Mouse (Mus musculus) MEL (cell line): ENCODE measurements around the gene Elavl4. TPM values are rescaled to one million over a fixed set of nuclear protein-coding genes. Genes with fewer than 3 reads are reported as not detected.

Experiments
- DNase-seq: peaks from one replicate; pipeline ENCODE4 v3.0.0; 2011; ENCODE audit warnings: low read depth, low spot score
- H3K27ac ChIP-seq: 2 replicates; pipeline ENCODE4 v1.5.1; 2012; ENCODE audit warnings: low read depth, mild to moderate bottlenecking, control low read depth, low read length, moderate library complexity; ENCODE audit not compliant: control insufficient read depth
- H3K27me3 ChIP-seq, 2 experiments: fragments of 150-350 bp in 1 of 2; sonication (generic) in 1 of 2; 2 replicates each; pipeline ENCODE4 v1.6.1; 2012; ENCODE audit warnings: low read length in 2 of 2, mild to moderate bottlenecking in 2 of 2, improper control_type of control experiment in 1 of 2, moderate library complexity in 1 of 2; ENCODE audit not compliant: insufficient read depth in 2 of 2, control insufficient read depth in 1 of 2
- H3K36me3 ChIP-seq, 2 experiments: 2 replicates each; pipeline ENCODE4 v1.6.1; 2012 to 2014; ENCODE audit warnings: low read length in 2 of 2, improper control_type of control experiment in 1 of 2, inconsistent platforms in 1 of 2, mild to moderate bottlenecking in 1 of 2; ENCODE audit not compliant: insufficient read depth in 2 of 2, control insufficient read depth in 1 of 2
- H3K4me1 ChIP-seq, 2 experiments: fragments of 150-350 bp in 1 of 2; sonication (generic) in 1 of 2; 2 replicates each; pipeline ENCODE4 v1.6.1; 2012; ENCODE audit warnings: low read length in 2 of 2, improper control_type of control experiment in 1 of 2, mild to moderate bottlenecking in 1 of 2; ENCODE audit not compliant: insufficient read depth in 2 of 2, control insufficient read depth in 1 of 2
- H3K4me3 ChIP-seq, 2 experiments: fragments of 150-350 bp in 1 of 2; sonication (generic) in 1 of 2; 2 replicates each; pipeline ENCODE4 v1.5.1; 2012; ENCODE audit warnings: low read depth in 2 of 2, low read length in 2 of 2, mild to moderate bottlenecking in 2 of 2, moderate library complexity in 2 of 2, control low read depth in 1 of 2, improper control_type of control experiment in 1 of 2; ENCODE audit not compliant: control insufficient read depth in 1 of 2, insufficient read depth in 1 of 2
- H3K79me2 ChIP-seq: 2 replicates; pipeline ENCODE4 v1.6.1; 2012; ENCODE audit warnings: mild to moderate bottlenecking, low read length, moderate library complexity; ENCODE audit not compliant: control insufficient read depth, poor library complexity, insufficient read depth
- H3K9ac ChIP-seq: 2 replicates; pipeline ENCODE4 v1.6.1; 2012; ENCODE audit warnings: low read depth, mild to moderate bottlenecking, control low read depth, low read length, moderate library complexity; ENCODE audit not compliant: control insufficient read depth, poor library complexity, severe bottlenecking
- H3K9me3 ChIP-seq: fragments of 150-350 bp; sonication (generic); replicated peaks from 2 replicates; pipeline ENCODE4 v1.6.1; 2012; ENCODE audit warnings: mild to moderate bottlenecking, low read length, improper control_type of control experiment, moderate library complexity; ENCODE audit not compliant: insufficient read depth
- ELF1 ChIP-seq: IDR thresholded peaks from 2 replicates; pipeline ENCODE4 v1.6.1; 2014; ENCODE audit warnings: low read depth, mild to moderate bottlenecking, inconsistent platforms, low read length, improper control_type of control experiment, moderate library complexity
- EP300 ChIP-seq, 2 experiments: IDR thresholded peaks; 2 replicates each; pipeline ENCODE4 v1.6.1; 2011; ENCODE audit warnings: improper control_type of control experiment in 2 of 2, low read length in 2 of 2, low read depth in 1 of 2, mild to moderate bottlenecking in 1 of 2
- HCFC1 ChIP-seq: IDR thresholded peaks from 2 replicates; pipeline ENCODE4 v1.6.1; 2012; ENCODE audit warnings: low read depth, mild to moderate bottlenecking, inconsistent platforms, low read length, improper control_type of control experiment, moderate library complexity
- KAT2A ChIP-seq: conservative IDR thresholded peaks from 2 replicates; pipeline ENCODE4 v1.6.1; 2012; ENCODE audit warnings: low read depth, low read length, improper control_type of control experiment, inconsistent platforms
- MAX ChIP-seq: IDR thresholded peaks from 2 replicates; pipeline ENCODE4 v1.6.1; 2011; ENCODE audit warnings: low read length, improper control_type of control experiment
- MYC ChIP-seq: IDR thresholded peaks from 2 replicates; pipeline ENCODE4 v1.6.1; 2011; ENCODE audit warnings: low read depth, mild to moderate bottlenecking, low read length, improper control_type of control experiment, moderate library complexity
- NRF1 ChIP-seq: IDR thresholded peaks from 2 replicates; pipeline ENCODE4 v1.6.1; 2014; ENCODE audit warnings: low read depth, mild to moderate bottlenecking, inconsistent platforms, low read length, improper control_type of control experiment, moderate library complexity; ENCODE audit not compliant: poor library complexity, insufficient read depth, severe bottlenecking
- POLR2AphosphoS5 ChIP-seq: IDR thresholded peaks from 2 replicates; pipeline ENCODE4 v1.6.1; 2012; ENCODE audit warnings: low read depth, borderline replicate concordance, mild to moderate bottlenecking, inconsistent platforms, low read length, moderate library complexity, mixed read lengths
- RAD21 ChIP-seq: IDR thresholded peaks from 2 replicates; pipeline ENCODE4 v1.6.1; 2011; ENCODE audit warnings: mild to moderate bottlenecking, low read depth, low read length, improper control_type of control experiment
- SIN3A ChIP-seq: IDR thresholded peaks from 2 replicates; pipeline ENCODE4 v1.6.1; 2012; ENCODE audit warnings: low read length, improper control_type of control experiment, inconsistent platforms
- SMC3 ChIP-seq: IDR thresholded peaks from 2 replicates; pipeline ENCODE4 v1.6.1; 2011; ENCODE audit warnings: low read depth, low read length, improper control_type of control experiment
- ZC3H11A ChIP-seq: IDR thresholded peaks from 2 replicates; pipeline ENCODE4 v1.6.1; 2012; ENCODE audit warnings: low read depth, mild to moderate bottlenecking, inconsistent platforms, low read length, improper control_type of control experiment
- polyA plus RNA-seq, 2 experiments: library from polyadenylated mRNA; stranded (reverse) in 1 of 2; unstranded in 1 of 2; fragments of >175 nt in 1 of 2; fragments of >200 nt in 1 of 2; gene quantifications; 2 replicates each; pipeline versions ENCODE4 v1.2.1 to v1.2.4; 2012; ENCODE audit warnings: low replicate concordance in 2 of 2, low read depth in 1 of 2; ENCODE audit not compliant: insufficient read length in 2 of 2, insufficient read depth in 1 of 2, missing spikeins in 1 of 2
- total RNA-seq: library from RNA; depleted of rRNA; stranded (reverse); fragments of 300-350 nt; gene quantifications from 2 replicates; pipeline ENCODE4 v1.2.3, GENCODE M21; 2012; rRNA removed

Gene Elavl4
- not detected in 2 replicates for total RNA-seq
- not detected for polyA plus RNA-seq

DNA sequence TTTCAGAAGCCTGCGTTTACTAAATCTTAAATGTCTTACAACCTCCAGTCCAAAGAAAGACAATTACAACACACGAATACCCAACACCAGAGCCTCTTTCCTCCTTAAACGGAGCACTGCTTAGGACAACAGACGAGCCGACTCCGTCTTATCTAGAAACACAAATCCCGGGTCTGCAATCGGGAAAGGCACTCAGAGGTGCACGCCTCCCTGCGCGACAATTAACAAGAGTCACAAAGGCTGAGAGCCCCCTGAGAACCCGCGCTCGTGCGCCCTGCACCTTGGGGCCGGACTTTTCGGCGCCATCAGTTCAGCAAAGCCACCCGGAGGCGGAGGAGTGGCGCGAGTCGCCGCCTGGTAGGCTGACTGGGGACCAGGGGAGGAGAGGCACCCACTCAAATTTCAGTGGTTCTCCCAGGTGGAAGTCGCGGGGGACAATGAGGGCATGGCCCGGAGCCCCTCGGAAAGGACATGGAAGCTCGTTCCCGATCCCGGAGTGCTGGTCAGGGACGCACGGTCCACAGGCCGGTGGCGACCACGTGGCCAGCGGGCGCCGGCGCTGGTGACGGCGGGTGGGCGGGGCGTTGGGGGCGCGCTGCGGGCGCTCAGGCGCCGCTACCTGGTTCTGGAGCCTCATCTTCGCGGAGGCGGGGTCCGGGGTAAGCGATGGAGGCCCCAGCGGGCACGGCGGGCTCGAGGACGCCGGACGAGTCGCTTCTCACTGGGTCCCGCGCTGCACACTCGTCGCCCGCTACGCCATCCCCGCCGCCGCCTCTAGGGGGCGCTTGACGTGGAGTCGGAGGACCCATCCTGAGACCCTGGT, at the start of gene Elavl4:
Gene Elavl4 (minus strand): TSS at position 732 of the 823 bp plus-strand sequence.
- no peak within 1 kb of the TSS for H3K9ac ChIP-seq
- no peaks in the 10 kb centered on the region for H3K79me2 ChIP-seq
- DNase-seq: no peak
- no peak for TF ChIP-seq EP300 (IDR thresholded peaks at IDR 0.05; ENCODE audit: low read depth in 1 of 2, low read length in 2 of 2)
- no peak for TF ChIP-seq HCFC1
- TF ChIP-seq POLR2AphosphoS5: no peak
- TF ChIP-seq RAD21: no peak
- H3K4me3 ChIP-seq: no peak within 1 kb of the TSS
- H3K36me3 ChIP-seq: no peaks in the 10 kb centered on the region
- no peaks in the 10 kb centered on the region for H3K4me1 ChIP-seq
- no peaks in the 10 kb centered on the region for H3K9me3 ChIP-seq
- no peaks in the 10 kb centered on the region for H3K27me3 ChIP-seq
- H3K27ac ChIP-seq: no peak within 1 kb of the TSS

DNA sequence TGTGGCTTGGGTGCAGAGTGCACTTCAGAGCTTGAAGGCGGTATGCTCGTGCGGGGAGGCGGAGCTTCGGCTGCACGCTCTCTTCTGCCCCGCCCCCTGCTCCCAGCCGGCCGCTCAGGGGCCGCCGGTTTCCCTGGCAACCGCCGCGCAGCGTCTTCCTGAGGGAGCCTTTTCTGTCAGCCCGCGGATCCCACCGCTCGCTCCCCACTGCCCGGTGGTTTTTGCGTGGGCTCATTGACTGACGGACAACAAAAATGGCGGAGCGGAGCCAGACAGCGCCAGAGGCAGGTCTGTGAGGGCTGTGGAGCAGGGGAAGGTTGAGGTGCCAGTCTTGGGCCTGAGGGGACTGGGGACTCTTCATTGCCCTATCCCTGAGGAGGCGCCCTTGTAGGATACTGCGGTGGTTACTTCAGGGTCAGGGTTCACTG, 45.9 kb upstream of the Elavl4 start, which contains the start of gene Agbl4:
Gene Agbl4 (plus strand): TSS at position 44 of the 428 bp plus-strand sequence.
- no peaks in the 10 kb centered on the region for H3K36me3 ChIP-seq
- DNase-seq: no peak
- no peaks in the 10 kb centered on the region for H3K4me1 ChIP-seq
- no peak within 1 kb of the TSS for H3K4me3 ChIP-seq
- TF ChIP-seq MYC: no peak
- no peak for TF ChIP-seq MAX
- TF ChIP-seq ZC3H11A: no peak
- TF ChIP-seq EP300 (IDR thresholded peaks at IDR 0.05; ENCODE audit: low read depth in 1 of 2, low read length in 2 of 2): no peak
- no peak for TF ChIP-seq KAT2A
- TF ChIP-seq SIN3A: no peak
- no peak for TF ChIP-seq SMC3
- no peak for TF ChIP-seq ELF1
- TF ChIP-seq NRF1: no peak
- TF ChIP-seq RAD21: no peak
- TF ChIP-seq, all 39 proteins: peak for 0
- Histone ChIP-seq H3K27ac (no peak within 1 kb of the TSS), H3K9ac (no peak within 1 kb of the TSS), H3K9me3 (no peaks in the 10 kb centered on the region), H3K79me2 (no peaks in the 10 kb centered on the region), H3K27me3 (no peaks in the 10 kb centered on the region)

GRCm38 (mm10) chr4:110396221-110396620, 44.5 kb upstream of the Elavl4 start:
- Histone ChIP-seq H3K9me3 (no peaks in the 10 kb centered on the region), H3K9ac (no peak overlapping the region), H3K4me3 (no peak overlapping the region), H3K79me2 (no peaks in the 10 kb centered on the region), H3K4me1 (no peaks in the 10 kb centered on the region)
- no peak for TF ChIP-seq SMC3
- TF ChIP-seq, all 39 proteins: peak for 0
- Histone ChIP-seq H3K27me3 (no peaks in the 10 kb centered on the region), H3K27ac (no peak overlapping the region), H3K36me3 (no peaks in the 10 kb centered on the region)
- DNase-seq: no peak
